Mouse (Mus musculus) embryonic facial prominence, embryonic 11.5 days (tissue): Measurements from ENCODE around the gene Wipf2. TPM values are rescaled to one million over a fixed set of nuclear protein-coding genes. Genes with fewer than 3 reads are reported as not detected.
"Not testable (repeated sequence)": the region's sequence is repeated elsewhere in the genome, so short reads cannot be mapped to it uniquely, and the experiment has no call there.

Experiments used
- ATAC-seq: fragments of 200-750 bp; cut with Nextera tagmentation; replicated peaks from 2 replicates; pipeline ENCODE4 v1.8.0; 2017; ENCODE audit warnings: low read depth; ENCODE audit not compliant: insufficient number of reproducible peaks, low FRiP score, low TSS enrichment
- DNase-seq: peaks from one replicate; pipeline ENCODE4 v3.0.0-alpha.2; 2015; ENCODE audit warnings: low spot score
- H3K27ac ChIP-seq: fragments of 300-500 bp; sonication (generic); replicated peaks from 2 replicates; pipeline ENCODE4 v1.5.1; 2014; ENCODE audit warnings: mild to moderate bottlenecking, low read depth, low read length, control low read depth
- H3K27me3 ChIP-seq: fragments of 300-500 bp; sonication (generic); 2 replicates; pipeline ENCODE4 v1.6.1; 2014; ENCODE audit warnings: mild to moderate bottlenecking, low read length, moderate library complexity, mixed read lengths; ENCODE audit not compliant: control insufficient read depth, insufficient read depth
- H3K36me3 ChIP-seq: fragments of 300-500 bp; sonication (generic); replicated peaks from 2 replicates; pipeline ENCODE4 v1.6.1; 2014; ENCODE audit warnings: low read depth, mild to moderate bottlenecking, low read length, moderate library complexity, mixed read lengths; ENCODE audit not compliant: control insufficient read depth, insufficient read depth
- H3K4me1 ChIP-seq: fragments of 300-500 bp; sonication (generic); 2 replicates; pipeline ENCODE4 v1.6.1; 2014; ENCODE audit warnings: low read length, mixed read lengths; ENCODE audit not compliant: control insufficient read depth, insufficient read depth
- H3K4me2 ChIP-seq: fragments of 300-500 bp; sonication (generic); 2 replicates; pipeline ENCODE4 v1.6.1; 2014; ENCODE audit warnings: low read depth, mild to moderate bottlenecking, control low read depth, low read length, moderate library complexity
- H3K4me3 ChIP-seq: fragments of 300-500 bp; sonication (generic); 2 replicates; pipeline ENCODE4 v1.5.1; 2014; ENCODE audit warnings: low read depth, low read length, control low read depth
- H3K9ac ChIP-seq: fragments of 300-500 bp; sonication (generic); replicated peaks from 2 replicates; pipeline ENCODE4 v1.6.1; 2014; ENCODE audit warnings: mild to moderate bottlenecking, control low read depth, low read length
- H3K9me3 ChIP-seq: fragments of 300-500 bp; sonication (generic); replicated peaks from 2 replicates; pipeline ENCODE4 v1.6.1; 2016; ENCODE audit warnings: mild to moderate bottlenecking, low read length, inconsistent platforms, mixed read lengths; ENCODE audit not compliant: control insufficient read depth
- WGBS: fragments of 180-500 bp; shearing (Covaris S2); extraction: QIAGEN DNeasy Blood & Tissue Kit; methylation state at CpG from one replicate; pipeline ENCODE4 v1.1.7; 2014; 5-methylcytosine and 5-hydroxymethylcytosine counted together
- polyA plus RNA-seq: library from polyadenylated mRNA; unstranded; fragments of >200 nt; fragmentation: Nextera tagmentation; extraction: Ambion mirVana; gene quantifications from 2 replicates; pipeline ENCODE4 v1.2.1, GENCODE M21; 2014

Gene Wipf2
- polyA plus RNA-seq, 1 experiment from 2014 or later: 4.6 TPM

DNA sequence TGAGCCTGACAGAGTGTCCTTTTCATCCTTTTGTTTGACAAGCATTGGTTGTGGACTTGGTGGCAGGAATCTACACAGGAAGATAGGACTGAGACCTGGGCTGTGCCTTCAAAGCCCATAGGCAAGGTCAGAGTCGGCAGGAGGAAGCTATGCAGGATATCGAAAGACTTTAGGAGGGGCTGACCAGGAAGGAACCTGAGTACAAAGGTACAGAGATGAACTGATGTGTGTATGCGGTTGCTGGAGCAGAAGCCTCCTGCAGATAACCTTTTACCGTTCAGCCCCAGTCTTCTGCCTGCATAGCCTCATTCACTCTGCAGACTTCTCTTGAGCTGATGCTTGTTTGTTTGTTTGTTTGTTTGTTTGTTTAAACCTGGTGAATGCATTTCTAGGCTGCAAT is 42.1 kb downstream of the Wipf2 start:
- Histone ChIP-seq H3K9ac (no peak overlapping the region), H3K27me3 (no peaks in the 10 kb centered on the region), H3K27ac (no peak overlapping the region), H3K36me3 (peaks cover 2% of the 10 kb centered on the region; the same call in 1 of the 2 replicates), H3K4me1 (peaks cover 12% of the 10 kb centered on the region), H3K4me2 (no peak overlapping the region), H3K4me3 (no peak overlapping the region), H3K9me3 (no peaks in the 10 kb centered on the region)
- DNase-seq (no peak), ATAC-seq (no peak)
- WGBS: 84% methylated on average over 4 of the region's 4 CpGs

DNA sequence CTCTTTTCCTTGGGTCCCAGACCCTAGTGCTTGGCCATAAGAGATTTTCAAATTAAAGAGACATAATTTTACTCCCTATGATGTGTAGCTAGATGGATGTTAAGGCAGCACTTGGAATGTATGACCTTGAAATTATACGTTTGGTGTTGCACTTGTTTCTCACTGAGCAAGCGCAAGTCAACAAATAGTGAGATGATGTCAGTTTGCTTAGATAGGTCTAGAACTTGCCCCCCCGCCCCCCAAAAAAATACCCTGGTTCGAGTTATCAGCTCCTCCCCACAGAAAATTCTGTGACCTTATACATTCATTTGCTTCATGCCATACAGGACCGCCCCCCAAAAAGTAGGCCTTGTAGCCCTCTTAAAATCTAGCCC is 43.6 kb downstream of the Wipf2 start:
- Histone ChIP-seq H3K9ac (no peak overlapping the region), H3K9me3 (no peaks in the 10 kb centered on the region), H3K4me2 (peak overlapping the region; percentile 73), H3K27ac (no peak overlapping the region), H3K4me1 (peaks cover 12% of the 10 kb centered on the region), H3K27me3 (no peaks in the 10 kb centered on the region), H3K36me3 (peaks cover 4% of the 10 kb centered on the region; the same call in 1 of the 2 replicates), H3K4me3 (no peak overlapping the region)
- DNase-seq (no peak), ATAC-seq (0 out of 2 replicates have a peak, but pooled peaks have one; percentile 30)
- WGBS: 61% methylated on average over 5 of the region's 5 CpGs

DNA sequence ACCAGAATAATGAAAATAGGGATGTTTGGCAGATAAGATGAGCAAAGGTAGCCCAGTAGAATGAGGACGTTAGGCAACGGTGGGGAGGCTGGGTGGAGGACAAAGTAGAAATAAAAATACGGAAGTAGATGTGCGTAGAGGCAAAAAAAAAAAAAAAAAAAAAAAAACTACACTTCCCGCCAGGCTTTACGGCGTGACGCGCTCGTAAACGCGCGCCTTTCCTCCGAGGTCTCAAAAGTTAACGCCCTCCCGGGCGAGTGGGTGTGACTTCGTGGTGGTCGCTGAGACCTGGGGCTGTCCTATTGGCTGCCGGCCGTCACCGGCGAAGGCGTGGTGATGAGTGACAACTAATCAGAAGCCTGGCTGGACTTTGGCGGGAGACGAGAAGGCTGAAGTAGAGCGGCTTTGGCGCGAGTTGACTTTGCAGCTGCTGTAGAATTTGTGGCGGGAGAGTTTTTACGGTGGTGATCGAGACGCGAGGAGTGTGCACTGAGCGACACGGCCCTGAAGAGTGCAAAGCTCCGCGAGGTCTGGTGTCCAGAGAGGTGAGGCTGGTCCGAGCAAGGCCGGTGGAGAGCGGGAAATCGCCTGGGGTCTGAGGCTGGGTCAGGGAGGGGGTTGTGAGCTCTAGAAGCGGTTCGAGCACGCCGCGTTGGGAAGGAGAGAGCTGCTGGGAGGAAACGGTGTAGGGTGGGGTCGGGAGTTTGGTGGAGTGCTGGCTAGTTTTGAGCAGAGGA is 44.2 kb downstream of the Wipf2 start, which contains the start of gene Cdc6:
Cdc6 (plus strand) TSS at position 365 of the 737 bp plus-strand sequence.
- ATAC-seq (peak; percentile 94), DNase-seq (peak; percentile 99)
- Histone ChIP-seq H3K9ac (peak within 1 kb of the TSS; percentile 67), H3K36me3 (peaks cover 4% of the 10 kb centered on the region; the same call in 1 of the 2 replicates), H3K27ac (peak within 1 kb of the TSS; percentile 57; the same call in 1 of the 2 replicates), H3K4me3 (peak within 1 kb of the TSS; percentile 58), H3K9me3 (no peaks in the 10 kb centered on the region), H3K4me1 (peaks cover 7% of the 10 kb centered on the region), H3K27me3 (no peaks in the 10 kb centered on the region), H3K4me2 (peak within 1 kb of the TSS; percentile 73)
- WGBS: under 1% methylated on average over 49 of the region's 49 CpGs

DNA sequence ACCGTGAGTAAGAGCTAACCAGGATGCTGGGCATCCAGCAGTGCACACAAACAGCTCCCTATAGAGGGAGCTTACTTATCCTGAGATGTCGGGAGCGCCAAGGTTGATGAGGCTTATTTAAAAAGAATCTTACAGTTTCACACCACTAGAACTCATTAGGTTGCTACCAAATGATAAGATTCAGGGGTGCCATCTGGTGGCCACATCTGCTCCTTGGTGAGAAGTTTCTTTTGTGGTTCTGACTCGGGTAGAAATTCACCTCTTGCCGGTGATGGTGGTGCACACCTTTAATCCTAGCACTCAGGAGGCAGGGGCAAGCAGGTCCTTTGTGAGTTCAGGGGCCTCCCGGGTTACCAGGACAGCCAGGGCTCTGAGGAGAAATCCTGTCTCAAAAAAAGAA is 46.2 kb downstream of the Wipf2 start:
- 60% methylated on average over 6 of the region's 6 CpGs for WGBS
- Histone ChIP-seq H3K9me3 (no peaks in the 10 kb centered on the region), H3K27me3 (no peaks in the 10 kb centered on the region), H3K4me3 (no peak overlapping the region), H3K36me3 (peaks cover 7% of the 10 kb centered on the region), H3K27ac (no peak overlapping the region), H3K4me1 (peaks cover 3% of the 10 kb centered on the region; the same call in 1 of the 2 replicates), H3K4me2 (peak overlapping the region; percentile 8; the same call in 1 of the 2 replicates), H3K9ac (no peak overlapping the region)
- ATAC-seq: no peak
- peak; percentile 73 for DNase-seq

DNA sequence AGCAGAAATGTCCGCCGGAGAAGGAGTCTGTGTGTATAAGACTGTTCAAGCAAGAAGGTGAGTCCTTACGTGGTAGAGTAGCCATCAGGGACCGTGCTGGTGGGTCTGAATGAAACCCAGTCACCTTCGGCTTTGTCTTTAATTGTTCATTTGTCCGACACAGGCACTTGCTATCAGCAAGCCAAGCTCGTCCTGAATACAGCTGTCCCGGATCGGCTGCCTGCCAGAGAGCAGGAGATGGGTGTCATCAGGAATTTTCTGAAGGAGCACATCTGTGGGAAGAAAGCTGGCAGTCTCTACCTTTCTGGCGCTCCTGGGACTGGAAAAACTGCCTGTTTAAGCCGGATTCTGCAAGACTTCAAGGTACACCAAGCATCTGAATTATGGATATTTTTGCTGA is 47.0 kb downstream of the Wipf2 start:
- Histone ChIP-seq H3K36me3 (peaks cover 7% of the 10 kb centered on the region), H3K4me3 (no peak overlapping the region), H3K4me1 (peaks cover 3% of the 10 kb centered on the region; the same call in 1 of the 2 replicates), H3K9me3 (no peaks in the 10 kb centered on the region), H3K27me3 (no peaks in the 10 kb centered on the region), H3K27ac (no peak overlapping the region), H3K4me2 (no peak overlapping the region), H3K9ac (no peak overlapping the region)
- DNase-seq (no peak), ATAC-seq (no peak)
- 95% methylated on average over 11 of the region's 11 CpGs for WGBS

DNA sequence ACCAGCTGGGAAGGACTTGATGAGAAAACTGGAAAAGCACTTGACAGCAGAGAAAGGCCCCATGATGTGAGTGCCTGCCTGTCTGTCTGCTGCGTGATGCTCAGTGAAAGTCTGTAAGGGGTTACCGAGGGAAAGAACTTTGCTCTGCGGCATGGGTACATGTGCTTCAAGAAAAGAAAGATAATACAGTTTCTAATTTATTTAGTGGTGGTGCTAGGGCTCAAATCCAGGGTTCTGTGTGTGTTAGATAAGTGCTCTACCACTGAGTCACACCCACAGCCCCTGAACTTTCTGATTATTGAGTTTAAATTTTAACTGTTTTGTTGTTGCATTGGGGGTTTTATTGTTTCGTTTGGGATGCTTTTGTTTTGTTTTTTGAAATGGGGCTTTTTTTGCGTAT is 48.1 kb downstream of the Wipf2 start:
- peaks cover 7% of the 10 kb centered on the region for H3K36me3 ChIP-seq
- ATAC-seq (no peak), DNase-seq (no peak)
- no peak overlapping the region for H3K27ac ChIP-seq
- H3K9ac ChIP-seq: no peak overlapping the region
- 90% methylated on average over 5 of the region's 5 CpGs for WGBS
- no peaks in the 10 kb centered on the region for H3K27me3 ChIP-seq
- H3K4me2 ChIP-seq: no peak overlapping the region
- H3K4me1 ChIP-seq: peaks cover 3% of the 10 kb centered on the region; the same call in 1 of the 2 replicates
- no peaks in the 10 kb centered on the region for H3K9me3 ChIP-seq
- no peak overlapping the region for H3K4me3 ChIP-seq

DNA sequence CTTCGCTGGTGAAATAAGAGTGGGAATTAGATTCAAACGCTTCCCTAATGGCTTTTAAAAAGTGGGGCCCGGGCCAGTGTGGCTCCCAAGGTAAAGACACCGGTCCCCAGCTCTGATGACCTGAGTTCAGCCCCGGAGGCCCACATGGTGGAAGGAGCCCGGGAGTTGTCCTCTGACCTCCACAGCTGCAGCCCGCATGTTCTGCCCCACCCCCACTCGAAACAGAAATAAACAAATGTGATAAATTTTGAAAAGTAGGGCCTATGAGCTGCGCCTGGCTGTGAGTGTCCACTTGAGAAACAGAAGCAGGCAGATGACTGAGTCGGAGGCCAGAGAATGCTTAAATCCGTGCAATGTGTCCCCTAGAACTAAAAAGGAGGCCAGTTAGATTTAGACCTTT is 50.8 kb downstream of the Wipf2 start:
- Histone ChIP-seq H3K9me3 (no peaks in the 10 kb centered on the region), H3K36me3 (peaks cover 7% of the 10 kb centered on the region), H3K4me3 (no peak overlapping the region), H3K4me2 (no peak overlapping the region), H3K4me1 (no peaks in the 10 kb centered on the region), H3K27ac (no peak overlapping the region), H3K27me3 (no peaks in the 10 kb centered on the region), H3K9ac (no peak overlapping the region)
- DNase-seq (no peak), ATAC-seq (no peak)
- WGBS: 70% methylated on average over 11 of the region's 11 CpGs

DNA sequence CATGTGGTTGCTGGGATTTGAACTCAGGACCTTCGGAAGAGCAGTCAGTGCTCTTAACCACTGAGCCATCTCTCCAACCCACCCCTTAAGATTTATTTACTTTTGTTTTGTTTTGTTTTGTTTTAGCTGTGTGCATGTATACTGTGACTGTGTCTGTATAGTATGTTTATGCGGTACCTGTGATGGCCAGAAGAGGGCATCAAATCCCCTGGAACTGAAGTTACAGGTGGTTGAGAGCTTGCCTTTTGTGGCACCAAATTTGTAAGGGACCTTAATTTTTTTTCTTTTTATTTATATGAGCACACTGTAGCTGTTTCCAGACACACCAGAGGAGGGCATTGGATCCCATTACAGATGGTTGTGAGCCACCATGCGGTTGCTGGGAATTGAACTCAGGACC is 52.9 kb downstream of the Wipf2 start:
- not testable (repeated sequence) for H3K36me3 ChIP-seq, H3K4me1 ChIP-seq, H3K9me3 ChIP-seq, DNase-seq, H3K27ac ChIP-seq, H3K27me3 ChIP-seq, H3K4me2 ChIP-seq, H3K9ac ChIP-seq, ATAC-seq, H3K4me3 ChIP-seq
- 97% methylated on average over 3 of the region's 3 CpGs for WGBS
